Mouse (Mus musculus): ENCODE data around the gene Gtf2b.

Gene Gtf2b

DNA sequence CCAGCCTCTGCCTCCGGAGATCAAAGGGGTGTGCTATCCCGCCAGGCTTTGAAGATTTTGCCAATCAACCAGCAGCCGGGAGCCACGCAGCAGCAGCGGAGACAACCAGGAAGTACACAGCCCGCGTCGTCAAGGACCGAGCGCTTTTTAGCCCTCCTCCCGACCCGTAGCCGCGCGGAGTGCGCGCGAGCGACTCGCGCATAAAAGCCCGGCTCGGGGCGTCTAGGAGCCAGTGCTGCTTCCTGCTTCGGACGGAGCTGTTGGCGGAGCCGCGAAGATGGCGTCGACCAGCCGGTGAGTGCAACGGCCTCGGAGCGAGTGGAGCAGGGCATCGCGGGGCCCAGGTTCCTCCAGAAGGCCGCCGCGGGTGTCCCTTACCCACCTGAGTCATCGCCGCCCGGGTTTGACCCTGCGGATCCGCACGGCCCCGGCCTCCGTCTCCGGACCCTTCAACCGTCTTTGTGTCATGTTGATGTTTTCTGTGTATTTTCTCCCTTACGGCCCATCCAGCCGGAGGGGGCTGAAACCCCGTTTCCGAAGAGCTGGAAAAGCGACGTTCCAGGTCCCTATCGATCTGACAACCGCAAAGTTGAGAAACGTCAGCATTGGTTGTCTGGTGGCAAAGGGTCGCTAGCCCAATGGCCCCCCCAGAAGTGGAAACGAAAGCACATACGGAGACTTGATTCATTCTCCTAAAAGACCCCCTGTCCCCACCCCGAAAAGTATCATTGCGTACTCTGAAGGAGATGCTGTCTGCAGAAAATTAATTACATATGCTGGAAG lies at the start of gene Gtf2b:
Gene Gtf2b (plus strand): TSS at position 51 of the 783 bp plus-strand sequence.
- TF ChIP-seq POU5F1 (IDR thresholded peaks at IDR 0.05; ENCODE audit: borderline replicate concordance, low read length) = no peak
- no peak for TF ChIP-seq CTCF (conservative IDR thresholded peaks at IDR 0.05; ENCODE audit: low read length)
- TF ChIP-seq NANOG (IDR thresholded peaks at IDR 0.05; ENCODE audit: borderline replicate concordance, low read length) = no peak; the same call in 1 of the 2 replicates
- Histone ChIP-seq H3K4me3 (replicated peaks; ENCODE audit: low read length) (peak within 1 kb of the TSS; percentile 92), H3K9me3 (ENCODE audit: low read length) (no peaks in the 10 kb centered on the region)

GRCm38 (mm10) chr3:142725481-142725880 lies 39.4 kb upstream of the Gtf2b start:
- Histone ChIP-seq H3K4me3 (replicated peaks; ENCODE audit: low read length) (no peak overlapping the region), H3K27me3 (ENCODE audit: insufficient read depth, low read length) (no peaks in the 10 kb centered on the region)

More for the DNA sequence above, at the start of gene Gtf2b:
- H3K36me3 ChIP-seq (ENCODE audit: insufficient read depth, low read length) = no peaks in the 10 kb centered on the region
- H3K4me1 ChIP-seq (replicated peaks; ENCODE audit: low read depth, low read length) = peaks cover 51% of the 10 kb centered on the region
- H3K27me3 ChIP-seq (ENCODE audit: insufficient read depth, low read length) = no peaks in the 10 kb centered on the region

DNA sequence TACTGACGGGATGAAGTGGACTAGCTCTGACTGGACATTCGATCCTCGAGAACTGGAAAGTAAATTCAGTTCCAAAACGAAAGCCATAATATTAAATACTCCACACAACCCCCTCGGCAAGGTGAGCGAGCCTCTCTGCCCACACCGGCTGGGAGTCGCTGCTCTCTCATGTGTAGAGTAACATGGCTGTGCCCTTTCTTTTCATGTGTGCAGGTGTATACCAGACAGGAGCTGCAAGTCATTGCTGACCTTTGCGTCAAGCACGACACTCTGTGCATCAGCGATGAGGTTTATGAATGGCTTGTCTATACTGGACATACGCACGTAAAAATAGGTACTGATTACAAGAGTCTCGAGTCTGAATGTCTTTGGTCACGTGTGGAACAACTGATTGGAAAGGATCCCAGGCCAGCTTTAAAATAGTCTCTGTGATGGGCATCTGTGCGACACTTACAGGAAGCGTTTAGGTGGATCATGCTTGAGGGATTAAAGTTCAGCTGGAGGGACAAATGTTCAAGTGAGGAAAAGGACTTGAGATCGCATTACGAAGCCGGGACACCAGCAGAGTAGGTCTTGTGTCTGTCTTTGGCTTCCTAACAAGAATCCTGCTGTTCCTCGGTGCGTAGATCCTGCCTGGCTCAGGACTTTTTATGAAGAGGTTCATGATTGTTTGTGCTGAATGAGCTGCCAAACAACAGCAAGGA lies 38.7 kb upstream of the Gtf2b start:
- Histone ChIP-seq H3K4me1 (replicated peaks; ENCODE audit: low read depth, low read length) (no peaks in the 10 kb centered on the region), H3K4me3 (replicated peaks; ENCODE audit: low read length) (no peak overlapping the region), H3K9me3 (ENCODE audit: low read length) (peaks cover 5% of the 10 kb centered on the region), H3K36me3 (ENCODE audit: insufficient read depth, low read length) (peaks cover 39% of the 10 kb centered on the region), H3K27me3 (ENCODE audit: insufficient read depth, low read length) (no peaks in the 10 kb centered on the region)
- TF ChIP-seq POU5F1 (IDR thresholded peaks at IDR 0.05; ENCODE audit: borderline replicate concordance, low read length) = no peak
- no peak for TF ChIP-seq NANOG (IDR thresholded peaks at IDR 0.05; ENCODE audit: borderline replicate concordance, low read length)
- no peak for TF ChIP-seq CTCF (conservative IDR thresholded peaks at IDR 0.05; ENCODE audit: low read length)

More at GRCm38 (mm10) chr3:142725481-142725880, 39.4 kb upstream of the Gtf2b start:
- H3K36me3 ChIP-seq (ENCODE audit: insufficient read depth, low read length) = peaks cover 46% of the 10 kb centered on the region
- no peaks in the 10 kb centered on the region for H3K4me1 ChIP-seq (replicated peaks; ENCODE audit: low read depth, low read length)
- TF ChIP-seq CTCF (conservative IDR thresholded peaks at IDR 0.05; ENCODE audit: low read length) = no peak
- TF ChIP-seq NANOG (IDR thresholded peaks at IDR 0.05; ENCODE audit: borderline replicate concordance, low read length) = no peak
- no peak for TF ChIP-seq POU5F1 (IDR thresholded peaks at IDR 0.05; ENCODE audit: borderline replicate concordance, low read length)
- H3K9me3 ChIP-seq (ENCODE audit: low read length) = peaks cover 5% of the 10 kb centered on the region

GRCm38 (mm10) chr3:142734291-142734690 lies 30.6 kb upstream of the Gtf2b start:
- TF ChIP-seq NANOG (IDR thresholded peaks at IDR 0.05; ENCODE audit: borderline replicate concordance, low read length) (no peak), POU5F1 (IDR thresholded peaks at IDR 0.05; ENCODE audit: borderline replicate concordance, low read length) (no peak), CTCF (conservative IDR thresholded peaks at IDR 0.05; ENCODE audit: low read length) (no peak)
- Histone ChIP-seq H3K27me3 (ENCODE audit: insufficient read depth, low read length) (no peaks in the 10 kb centered on the region), H3K4me3 (replicated peaks; ENCODE audit: low read length) (no peak overlapping the region), H3K4me1 (replicated peaks; ENCODE audit: low read depth, low read length) (no peaks in the 10 kb centered on the region), H3K9me3 (ENCODE audit: low read length) (no peaks in the 10 kb centered on the region), H3K36me3 (ENCODE audit: insufficient read depth, low read length) (peaks cover 15% of the 10 kb centered on the region)

DNA sequence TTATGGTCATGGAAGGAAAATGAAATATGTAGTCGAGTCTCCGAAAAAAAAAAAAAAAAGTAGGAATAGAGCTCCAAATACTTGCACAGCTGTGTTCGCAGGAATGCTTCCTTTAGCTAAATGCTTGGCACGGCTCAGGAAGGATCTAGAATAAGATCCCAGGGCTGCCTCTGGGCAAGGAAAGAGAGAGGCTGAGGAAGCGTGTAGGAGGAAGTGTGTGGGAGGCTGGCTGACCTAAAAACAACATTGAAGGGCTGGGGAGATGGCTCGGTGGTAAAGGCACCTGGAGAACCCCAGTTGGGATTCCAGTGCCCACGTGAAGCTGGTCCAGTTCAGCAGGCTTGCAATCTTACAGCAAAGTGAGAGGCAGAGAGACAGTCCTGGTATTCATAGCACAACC lies 23.9 kb upstream of the Gtf2b start:
- no peak for TF ChIP-seq CTCF (conservative IDR thresholded peaks at IDR 0.05; ENCODE audit: low read length)
- no peak for TF ChIP-seq POU5F1 (IDR thresholded peaks at IDR 0.05; ENCODE audit: borderline replicate concordance, low read length)
- TF ChIP-seq NANOG (IDR thresholded peaks at IDR 0.05; ENCODE audit: borderline replicate concordance, low read length) = no peak
- H3K9me3 ChIP-seq (ENCODE audit: low read length) = no peaks in the 10 kb centered on the region
- peaks cover 12% of the 10 kb centered on the region for H3K36me3 ChIP-seq (ENCODE audit: insufficient read depth, low read length)
- H3K4me1 ChIP-seq (replicated peaks; ENCODE audit: low read depth, low read length) = peaks cover 15% of the 10 kb centered on the region
- H3K4me3 ChIP-seq (replicated peaks; ENCODE audit: low read length) = no peak overlapping the region
- H3K27me3 ChIP-seq (ENCODE audit: insufficient read depth, low read length) = no peaks in the 10 kb centered on the region

- Histone ChIP-seq H3K9me3 (ENCODE audit: low read length) (no peaks in the 10 kb centered on the region), H3K27me3 (ENCODE audit: insufficient read depth, low read length) (no peaks in the 10 kb centered on the region), H3K4me1 (replicated peaks; ENCODE audit: low read depth, low read length) (peaks cover 19% of the 10 kb centered on the region), H3K4me3 (replicated peaks; ENCODE audit: low read length) (0 out of 2 replicates have a peak overlapping the region, but pooled peaks have one; percentile 4), H3K36me3 (ENCODE audit: insufficient read depth, low read length) (peaks cover 5% of the 10 kb centered on the region; the same call in 1 of the 2 replicates)
- TF ChIP-seq POU5F1 (IDR thresholded peaks at IDR 0.05; ENCODE audit: borderline replicate concordance, low read length) (no peak), CTCF (conservative IDR thresholded peaks at IDR 0.05; ENCODE audit: low read length) (peak; percentile 81), NANOG (IDR thresholded peaks at IDR 0.05; ENCODE audit: borderline replicate concordance, low read length) (no peak; the same call in 1 of the 2 replicates)
Observed at GRCm38 (mm10) chr3:142743973-142744898, 20.6 kb upstream of the Gtf2b start.

GRCm38 (mm10) chr3:142745076-142745475 lies 19.8 kb upstream of the Gtf2b start:
- no peak overlapping the region for H3K4me3 ChIP-seq (replicated peaks; ENCODE audit: low read length)
- H3K27me3 ChIP-seq (ENCODE audit: insufficient read depth, low read length) = no peaks in the 10 kb centered on the region
- no peaks in the 10 kb centered on the region for H3K9me3 ChIP-seq (ENCODE audit: low read length)
- peaks cover 2% of the 10 kb centered on the region; the same call in 1 of the 2 replicates for H3K36me3 ChIP-seq (ENCODE audit: insufficient read depth, low read length)
- peaks cover 21% of the 10 kb centered on the region for H3K4me1 ChIP-seq (replicated peaks; ENCODE audit: low read depth, low read length)
- TF ChIP-seq CTCF (conservative IDR thresholded peaks at IDR 0.05; ENCODE audit: low read length) (no peak), POU5F1 (IDR thresholded peaks at IDR 0.05; ENCODE audit: borderline replicate concordance, low read length) (no peak), NANOG (IDR thresholded peaks at IDR 0.05; ENCODE audit: borderline replicate concordance, low read length) (no peak)

Data from E14TG2a.4 (cell line).